Mouse (Mus musculus) heart, adult 2 months (tissue): ENCODE measurements around the gene C8a.

ENCODE experiments used
- CTCF ChIP-seq: fragments of 200-600 bp; IDR thresholded peaks from 2 replicates; pipeline ENCODE4 v1.8.1; 2022; ENCODE audit warnings: antibody characterized with exemption, mild to moderate bottlenecking, moderate library complexity
- EP300 ChIP-seq: fragments of 200-500 bp; IDR thresholded peaks from 2 replicates; pipeline ENCODE4 v1.6.1; 2011; ENCODE audit warnings: low read depth, low read length, control low read depth; ENCODE audit not compliant: insufficient read depth
- POLR2A ChIP-seq: fragments of 200-500 bp; IDR thresholded peaks from 2 replicates; pipeline ENCODE4 v1.6.1; 2011; ENCODE audit warnings: mild to moderate bottlenecking, low read depth, low read length, control low read depth; ENCODE audit not compliant: insufficient read depth

DNA sequence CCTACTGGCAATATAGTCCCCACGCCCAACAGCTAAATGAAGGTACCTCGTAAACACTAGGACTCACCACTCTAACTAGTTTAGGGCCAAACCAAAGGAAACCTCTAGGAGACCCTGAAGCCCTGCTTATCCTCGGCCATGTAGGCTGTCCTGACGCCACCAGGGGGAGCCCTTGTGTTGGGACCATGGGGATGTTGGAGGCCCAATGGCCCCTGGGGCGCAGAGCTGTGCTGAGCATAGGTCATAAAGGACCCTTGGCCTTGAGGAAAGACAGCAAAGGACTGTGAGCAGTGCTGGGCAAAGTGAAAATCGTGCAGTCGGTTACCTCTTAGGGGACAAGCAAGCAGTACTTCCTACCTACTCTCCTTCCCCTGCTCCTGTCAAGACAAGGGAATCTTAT lies 35.5 kb upstream of the C8a start:
- peak; percentile 88 for TF ChIP-seq CTCF
- no peak for TF ChIP-seq POLR2A
- no peak for TF ChIP-seq EP300
